Mouse (Mus musculus): Measurements from ENCODE around the gene Plekhh2. TPM values are rescaled to one million over a fixed set of nuclear protein-coding genes. Genes with fewer than 3 reads are reported as not detected.

Plekhh2 gene
- polyA plus RNA-seq, 1 experiment from 2014 or later, result 12.7 TPM

DNA sequence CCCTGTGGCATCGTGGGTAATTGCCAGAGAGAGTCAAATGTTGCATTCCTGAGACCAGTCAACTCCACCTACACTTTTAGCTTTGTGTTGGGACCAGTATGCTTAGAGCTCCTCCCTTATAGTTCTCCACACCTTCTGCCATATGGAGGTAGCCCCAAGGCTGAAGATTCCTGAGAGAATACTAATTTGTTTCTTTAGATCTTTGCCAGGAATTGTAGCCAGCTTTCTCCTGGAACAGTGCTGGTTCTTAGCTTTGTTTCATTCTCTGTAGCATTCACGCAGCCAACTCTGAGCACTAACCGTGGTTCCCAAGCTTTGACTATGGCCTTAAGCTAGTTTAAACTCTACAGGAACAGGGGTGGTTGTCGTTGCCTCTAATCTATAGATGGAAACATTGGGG is 17.7 kb downstream of the Plekhh2 start:
- Histone ChIP-seq H3K4me3 (ENCODE audit: low read depth, low read length) (no peak overlapping the region), H3K27me3 (replicated peaks; ENCODE audit: control insufficient read depth, insufficient read depth, low read length) (no peaks in the 10 kb centered on the region), H3K27ac (ENCODE audit: low read depth) (no peak overlapping the region), H3K9ac (ENCODE audit: low read length) (no peak overlapping the region), H3K4me1 (replicated peaks; ENCODE audit: control insufficient read depth, insufficient read depth, low read length) (peaks cover 20% of the 10 kb centered on the region), H3K4me2 (ENCODE audit: low read length) (no peak overlapping the region), H3K36me3 (ENCODE audit: control insufficient read depth, insufficient read depth, low read length) (no peaks in the 10 kb centered on the region), H3K9me3 (ENCODE audit: control insufficient read depth, low read length) (no peaks in the 10 kb centered on the region)
- no peak for DNase-seq (ENCODE audit: low spot score)
- no peak for ATAC-seq (replicated peaks; ENCODE audit: low FRiP score, low TSS enrichment, low read depth)
- 78% methylated on average over 4 of the region's 4 CpGs for WGBS

DNA sequence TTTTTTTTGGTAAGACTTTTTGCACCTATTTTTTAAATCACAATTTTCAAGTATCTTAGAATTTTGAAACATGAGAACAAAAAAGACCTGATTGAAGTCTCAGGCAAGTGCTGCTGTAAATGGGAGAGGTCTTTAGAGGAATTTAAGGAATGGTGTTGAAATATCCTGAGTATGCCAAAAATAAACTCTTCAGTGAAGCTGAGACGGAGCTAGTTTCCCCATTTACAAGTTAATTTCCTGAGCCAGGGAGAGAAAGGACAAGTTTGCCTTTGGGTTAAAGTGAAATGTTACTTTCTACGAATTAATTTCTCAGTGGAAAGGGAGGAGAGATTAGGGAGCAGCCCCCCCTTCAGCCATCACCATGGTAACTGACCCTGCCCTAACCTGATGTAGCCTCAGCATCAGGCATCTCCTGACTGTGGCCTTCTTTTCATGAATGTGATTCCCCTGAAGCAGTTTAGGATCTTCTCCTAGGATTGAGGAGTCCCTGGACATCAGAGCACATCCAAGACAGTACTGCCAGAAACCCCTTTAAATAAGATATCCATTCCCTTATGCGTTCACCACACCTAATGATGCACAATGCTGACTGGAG is 18.6 kb downstream of the Plekhh2 start:
- DNase-seq (ENCODE audit: low spot score), result no peak
- no peak for ATAC-seq (replicated peaks; ENCODE audit: low FRiP score, low TSS enrichment, low read depth)
- H3K27me3 ChIP-seq (replicated peaks; ENCODE audit: control insufficient read depth, insufficient read depth, low read length), result no peaks in the 10 kb centered on the region
- H3K4me3 ChIP-seq (ENCODE audit: low read depth, low read length), result no peak overlapping the region
- no peaks in the 10 kb centered on the region for H3K9me3 ChIP-seq (ENCODE audit: control insufficient read depth, low read length)
- H3K9ac ChIP-seq (ENCODE audit: low read length), result no peak overlapping the region
- WGBS, result 39% methylated on average over 3 of the region's 3 CpGs
- H3K36me3 ChIP-seq (ENCODE audit: control insufficient read depth, insufficient read depth, low read length), result no peaks in the 10 kb centered on the region
- H3K27ac ChIP-seq (ENCODE audit: low read depth), result 0 out of 2 replicates have a peak overlapping the region, but pooled peaks have one; percentile 47
- H3K4me1 ChIP-seq (replicated peaks; ENCODE audit: control insufficient read depth, insufficient read depth, low read length), result peaks cover 20% of the 10 kb centered on the region
- no peak overlapping the region for H3K4me2 ChIP-seq (ENCODE audit: low read length)

DNA sequence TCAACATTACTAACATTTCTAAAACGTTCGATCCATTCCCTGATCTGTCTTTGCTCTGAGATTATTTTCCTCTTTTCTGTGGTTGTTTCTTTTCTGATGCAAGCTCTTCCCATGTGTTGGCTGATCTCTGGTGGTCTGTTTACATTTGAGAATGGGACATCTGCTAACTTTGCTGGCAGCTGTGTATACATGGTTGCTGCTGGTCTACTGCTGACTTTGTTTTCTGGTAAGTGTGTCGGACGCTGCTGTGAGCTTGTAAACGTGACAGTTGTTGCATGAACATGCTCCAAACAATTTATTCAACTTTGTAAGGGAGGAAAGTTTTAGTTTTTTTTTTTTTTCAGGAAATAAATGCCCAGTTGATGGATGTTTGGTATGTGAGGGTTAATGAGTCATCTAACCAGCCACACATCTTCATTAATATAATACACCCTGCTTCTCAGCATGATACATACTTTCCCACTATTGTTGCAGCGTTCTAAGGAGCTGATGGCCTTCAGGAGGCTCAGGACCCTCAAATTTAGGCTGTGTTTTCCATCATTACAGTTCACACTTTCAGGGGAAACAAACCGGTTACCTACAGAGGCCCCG is 21.3 kb downstream of the Plekhh2 start:
- Histone ChIP-seq H3K27me3 (replicated peaks; ENCODE audit: control insufficient read depth, insufficient read depth, low read length) (no peaks in the 10 kb centered on the region), H3K4me2 (ENCODE audit: low read length) (peak overlapping the region; percentile 25; the same call in 1 of the 2 replicates), H3K27ac (ENCODE audit: low read depth) (peak overlapping the region; percentile 77), H3K36me3 (ENCODE audit: control insufficient read depth, insufficient read depth, low read length) (no peaks in the 10 kb centered on the region), H3K4me3 (ENCODE audit: low read depth, low read length) (no peak overlapping the region), H3K9ac (ENCODE audit: low read length) (no peak overlapping the region), H3K4me1 (replicated peaks; ENCODE audit: control insufficient read depth, insufficient read depth, low read length) (peaks cover 20% of the 10 kb centered on the region), H3K9me3 (ENCODE audit: control insufficient read depth, low read length) (no peaks in the 10 kb centered on the region)
- 31% methylated on average over 8 of the region's 8 CpGs for WGBS
- ATAC-seq (replicated peaks; ENCODE audit: low FRiP score, low TSS enrichment, low read depth), result no peak
- no peak for DNase-seq (ENCODE audit: low spot score)

DNA sequence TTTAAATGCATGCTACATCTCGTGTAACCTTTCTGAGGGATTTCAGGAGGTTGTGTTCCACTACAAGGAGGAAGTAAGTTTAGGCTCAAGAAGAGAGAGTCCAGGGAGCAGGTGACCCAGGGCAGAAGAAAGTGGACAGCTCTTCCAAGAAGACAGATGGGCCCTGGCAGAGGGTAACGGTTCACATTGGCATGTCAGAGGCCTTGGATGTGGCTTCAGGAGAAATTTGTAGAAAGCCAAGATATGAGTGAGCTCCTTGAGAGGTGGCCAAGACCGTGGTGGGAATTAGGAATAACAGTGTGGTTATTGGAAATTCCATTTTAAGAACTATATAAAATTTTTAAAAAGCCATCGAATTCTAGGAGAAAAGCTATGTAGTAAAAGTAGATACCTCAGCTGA is 22.1 kb downstream of the Plekhh2 start:
- peaks cover 20% of the 10 kb centered on the region for H3K4me1 ChIP-seq (replicated peaks; ENCODE audit: control insufficient read depth, insufficient read depth, low read length)
- H3K9ac ChIP-seq (ENCODE audit: low read length), result no peak overlapping the region
- WGBS, result 81% methylated on average over 4 of the region's 4 CpGs
- no peak overlapping the region for H3K27ac ChIP-seq (ENCODE audit: low read depth)
- no peak for ATAC-seq (replicated peaks; ENCODE audit: low FRiP score, low TSS enrichment, low read depth)
- H3K36me3 ChIP-seq (ENCODE audit: control insufficient read depth, insufficient read depth, low read length), result no peaks in the 10 kb centered on the region
- no peaks in the 10 kb centered on the region for H3K27me3 ChIP-seq (replicated peaks; ENCODE audit: control insufficient read depth, insufficient read depth, low read length)
- H3K4me2 ChIP-seq (ENCODE audit: low read length), result no peak overlapping the region
- no peaks in the 10 kb centered on the region for H3K9me3 ChIP-seq (ENCODE audit: control insufficient read depth, low read length)
- DNase-seq (ENCODE audit: low spot score), result no peak
- H3K4me3 ChIP-seq (ENCODE audit: low read depth, low read length), result no peak overlapping the region

DNA sequence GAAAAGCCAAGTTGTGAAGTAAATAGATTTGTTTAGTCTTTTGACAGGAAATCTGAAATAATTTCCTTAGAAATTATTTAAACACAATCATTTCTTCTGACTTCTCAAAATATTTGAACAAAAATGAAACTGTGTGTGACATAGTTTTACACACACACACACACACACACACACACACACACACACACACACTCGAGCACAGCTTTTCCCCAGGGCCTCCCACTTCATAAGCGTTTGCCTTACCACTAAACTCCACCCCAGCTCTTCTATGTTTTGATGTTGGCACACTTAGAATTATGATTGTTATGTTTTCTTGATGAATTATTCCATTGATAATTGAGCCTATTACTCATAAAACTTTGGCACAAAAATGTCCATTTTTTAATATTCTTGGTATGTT is 22.9 kb downstream of the Plekhh2 start:
- 60% methylated on average over 2 of the region's 2 CpGs for WGBS
- H3K4me1 ChIP-seq (replicated peaks; ENCODE audit: control insufficient read depth, insufficient read depth, low read length), result peaks cover 20% of the 10 kb centered on the region
- no peak for ATAC-seq (replicated peaks; ENCODE audit: low FRiP score, low TSS enrichment, low read depth)
- DNase-seq (ENCODE audit: low spot score), result no peak
- H3K9me3 ChIP-seq (ENCODE audit: control insufficient read depth, low read length), result no peaks in the 10 kb centered on the region
- H3K9ac ChIP-seq (ENCODE audit: low read length), result no peak overlapping the region
- no peak overlapping the region for H3K27ac ChIP-seq (ENCODE audit: low read depth)
- no peaks in the 10 kb centered on the region for H3K36me3 ChIP-seq (ENCODE audit: control insufficient read depth, insufficient read depth, low read length)
- no peaks in the 10 kb centered on the region for H3K27me3 ChIP-seq (replicated peaks; ENCODE audit: control insufficient read depth, insufficient read depth, low read length)
- no peak overlapping the region for H3K4me2 ChIP-seq (ENCODE audit: low read length)
- H3K4me3 ChIP-seq (ENCODE audit: low read depth, low read length), result no peak overlapping the region

DNA sequence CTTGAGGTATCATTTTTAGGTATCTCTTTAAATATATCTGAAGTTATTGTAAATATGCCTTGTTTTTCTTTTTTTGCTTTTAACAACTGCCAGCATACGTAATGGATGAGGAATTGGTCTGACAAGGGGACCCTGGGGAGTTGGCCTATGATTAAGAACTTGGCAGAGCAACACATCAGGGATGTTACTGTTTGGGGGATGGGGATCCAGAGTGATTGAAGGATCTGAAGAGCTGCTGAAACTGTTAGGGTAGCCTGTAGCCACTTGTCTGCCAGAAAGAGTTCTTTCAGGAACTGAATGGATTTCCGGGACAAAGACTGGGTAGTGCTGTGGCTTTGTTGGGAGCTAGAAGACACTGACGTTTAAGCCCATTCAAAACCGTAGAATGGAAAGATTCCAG is 23.5 kb downstream of the Plekhh2 start:
- no peak overlapping the region for H3K27ac ChIP-seq (ENCODE audit: low read depth)
- no peak for ATAC-seq (replicated peaks; ENCODE audit: low FRiP score, low TSS enrichment, low read depth)
- 85% methylated on average over 4 of the region's 4 CpGs for WGBS
- no peaks in the 10 kb centered on the region for H3K9me3 ChIP-seq (ENCODE audit: control insufficient read depth, low read length)
- no peak for DNase-seq (ENCODE audit: low spot score)
- H3K4me1 ChIP-seq (replicated peaks; ENCODE audit: control insufficient read depth, insufficient read depth, low read length), result peaks cover 18% of the 10 kb centered on the region
- H3K27me3 ChIP-seq (replicated peaks; ENCODE audit: control insufficient read depth, insufficient read depth, low read length), result no peaks in the 10 kb centered on the region
- H3K36me3 ChIP-seq (ENCODE audit: control insufficient read depth, insufficient read depth, low read length), result no peaks in the 10 kb centered on the region
- no peak overlapping the region for H3K9ac ChIP-seq (ENCODE audit: low read length)
- no peak overlapping the region for H3K4me2 ChIP-seq (ENCODE audit: low read length)
- no peak overlapping the region for H3K4me3 ChIP-seq (ENCODE audit: low read depth, low read length)

DNA sequence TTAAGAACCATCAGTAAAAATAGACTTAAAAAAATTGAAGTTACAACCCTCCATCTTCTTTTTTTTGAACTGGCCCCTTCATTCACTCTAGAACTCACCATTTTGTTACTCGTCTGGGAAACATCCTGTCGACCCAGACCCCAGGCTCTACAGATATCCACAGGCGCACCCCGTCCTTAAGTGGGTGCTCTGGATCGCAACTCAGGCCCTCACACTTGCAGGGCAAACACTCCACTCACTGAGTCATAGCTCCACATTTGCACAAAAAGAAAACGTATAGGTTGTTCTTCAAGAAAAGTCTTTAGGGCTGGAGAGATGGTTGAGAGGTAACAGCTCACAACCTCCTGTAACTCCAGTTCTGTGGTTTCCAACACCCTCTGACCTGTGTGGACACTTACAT is 25.6 kb downstream of the Plekhh2 start:
- Histone ChIP-seq H3K4me2 (ENCODE audit: low read length) (no peak overlapping the region), H3K36me3 (ENCODE audit: control insufficient read depth, insufficient read depth, low read length) (no peaks in the 10 kb centered on the region), H3K9me3 (ENCODE audit: control insufficient read depth, low read length) (no peaks in the 10 kb centered on the region), H3K27me3 (replicated peaks; ENCODE audit: control insufficient read depth, insufficient read depth, low read length) (no peaks in the 10 kb centered on the region), H3K27ac (ENCODE audit: low read depth) (no peak overlapping the region), H3K4me3 (ENCODE audit: low read depth, low read length) (no peak overlapping the region), H3K9ac (ENCODE audit: low read length) (no peak overlapping the region), H3K4me1 (replicated peaks; ENCODE audit: control insufficient read depth, insufficient read depth, low read length) (peaks cover 6% of the 10 kb centered on the region)
- WGBS, result 88% methylated on average over 6 of the region's 6 CpGs
- DNase-seq (ENCODE audit: low spot score) (no peak), ATAC-seq (replicated peaks; ENCODE audit: low FRiP score, low TSS enrichment, low read depth) (no peak)

DNA sequence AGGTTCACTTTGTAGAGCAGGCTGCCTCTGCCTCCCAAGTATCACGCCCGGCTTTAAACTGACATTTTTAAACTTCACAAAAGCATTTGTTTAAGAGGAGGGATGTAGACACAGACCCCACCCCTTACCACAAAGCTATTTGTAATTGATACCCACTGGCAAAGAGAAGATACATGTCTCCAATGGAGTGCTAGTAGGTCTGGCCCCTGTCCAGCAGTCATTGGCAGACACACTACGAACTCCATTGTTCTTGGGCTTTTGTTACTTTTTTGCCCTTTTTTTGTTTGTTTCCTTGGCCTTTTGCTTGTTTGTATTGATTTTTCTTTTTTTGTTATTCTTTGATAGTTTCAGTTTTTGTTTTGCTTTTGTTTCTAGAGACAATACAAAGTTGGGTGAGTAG is 26.3 kb downstream of the Plekhh2 start:
- 94% methylated on average over 3 of the region's 3 CpGs for WGBS
- Histone ChIP-seq H3K27me3 (replicated peaks; ENCODE audit: control insufficient read depth, insufficient read depth, low read length) (no peaks in the 10 kb centered on the region), H3K9ac (ENCODE audit: low read length) (no peak overlapping the region), H3K36me3 (ENCODE audit: control insufficient read depth, insufficient read depth, low read length) (peaks cover 4% of the 10 kb centered on the region), H3K4me3 (ENCODE audit: low read depth, low read length) (no peak overlapping the region), H3K27ac (ENCODE audit: low read depth) (no peak overlapping the region), H3K4me1 (replicated peaks; ENCODE audit: control insufficient read depth, insufficient read depth, low read length) (peaks cover 4% of the 10 kb centered on the region; the same call in 1 of the 2 replicates), H3K4me2 (ENCODE audit: low read length) (no peak overlapping the region), H3K9me3 (ENCODE audit: control insufficient read depth, low read length) (no peaks in the 10 kb centered on the region)
- ATAC-seq (replicated peaks; ENCODE audit: low FRiP score, low TSS enrichment, low read depth), result no peak
- DNase-seq (ENCODE audit: low spot score), result no peak

DNA sequence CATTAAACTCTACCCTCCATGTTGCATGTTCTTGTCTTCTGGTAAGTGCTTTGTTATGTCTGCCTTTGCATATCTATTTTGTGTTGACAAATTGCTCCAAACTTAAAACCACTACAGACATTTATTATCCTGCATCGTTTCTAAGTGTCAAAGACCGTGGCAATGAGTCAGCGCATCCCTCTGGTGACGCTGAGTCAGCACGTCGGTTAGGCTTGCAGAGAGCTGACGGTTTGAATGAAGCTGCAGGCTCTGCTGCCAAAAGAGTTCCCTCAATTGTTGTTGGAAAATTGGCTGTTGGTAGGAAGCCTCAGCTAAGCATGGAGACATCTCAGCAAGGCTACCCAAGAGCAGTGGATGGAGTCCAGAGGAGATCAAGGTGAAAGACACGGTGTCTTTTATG is 28.9 kb downstream of the Plekhh2 start:
- Histone ChIP-seq H3K9ac (ENCODE audit: low read length) (no peak overlapping the region), H3K4me3 (ENCODE audit: low read depth, low read length) (no peak overlapping the region)
- WGBS, result 85% methylated on average over 8 of the region's 8 CpGs

More for the DNA sequence above, 28.9 kb downstream of the Plekhh2 start:
- ATAC-seq (replicated peaks; ENCODE audit: low FRiP score, low TSS enrichment, low read depth) (no peak), DNase-seq (ENCODE audit: low spot score) (no peak)
- Histone ChIP-seq H3K4me2 (ENCODE audit: low read length) (no peak overlapping the region), H3K27ac (ENCODE audit: low read depth) (no peak overlapping the region), H3K36me3 (ENCODE audit: control insufficient read depth, insufficient read depth, low read length) (peaks cover 8% of the 10 kb centered on the region), H3K27me3 (replicated peaks; ENCODE audit: control insufficient read depth, insufficient read depth, low read length) (no peaks in the 10 kb centered on the region), H3K4me1 (replicated peaks; ENCODE audit: control insufficient read depth, insufficient read depth, low read length) (no peaks in the 10 kb centered on the region), H3K9me3 (ENCODE audit: control insufficient read depth, low read length) (no peaks in the 10 kb centered on the region)
